17 mouse cellular contexts compared by ENCODE assay signal in the genomic region with DNA sequence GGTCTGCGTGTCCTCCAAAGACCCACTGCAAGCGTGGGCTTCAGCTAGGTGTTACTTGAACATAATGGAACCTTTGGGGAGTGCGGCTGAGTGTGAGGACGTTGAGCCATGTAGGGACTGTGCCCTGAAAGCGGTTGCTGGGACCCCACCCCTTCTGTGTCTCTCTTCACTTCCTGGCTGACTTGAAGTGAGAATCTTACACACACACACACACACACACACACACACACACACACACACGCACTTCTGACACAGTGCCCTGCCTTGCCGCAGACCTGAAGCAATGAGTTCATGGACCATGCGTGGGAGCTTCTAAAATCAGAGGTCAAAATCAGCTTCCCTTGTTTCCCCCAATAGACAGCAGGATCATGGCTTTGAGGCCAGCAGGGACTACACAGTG. TPM values are rescaled to one million over a fixed set of nuclear protein-coding genes. Genes with fewer than 3 reads are reported as not detected.
DNase-seq lines count a peak whose midpoint lies in the region; ATAC-seq and TF ChIP-seq lines count a peak whose summit lies in the region.
"Had no signal": no experiment of that assay in that cellular context is flagged by ENCODE, and none has a peak within 500 bp of the region (broad histone marks: within the 10 kb centered on the region; RNA-seq: fewer than 3 reads in every experiment).

No protein-coding gene starts in this region.

- no peak for TF ChIP-seq CTCF in gastrocnemius, adult 2 months (IDR thresholded peaks at IDR 0.05)
- TF ChIP-seq CTCF in midbrain, postnatal 0 days (IDR thresholded peaks at IDR 0.05): no peak

- no peak for ATAC-seq in midbrain, postnatal 0 days (ENCODE audit: low FRiP score)
- ATAC-seq: forebrain, embryonic 13.5 days had no signal

- WGBS in midbrain, postnatal 0 days: 91% methylated on average over 8 of the region's 8 CpGs

- intact Hi-C loops in gastrocnemius, adult 2 months (cut with DNase I): no loop called here

- no peak overlapping the region for H3K4me3 ChIP-seq in brown adipose tissue, adult 24 weeks (ENCODE audit: insufficient read depth, low read depth, low read length)
- H3K4me3 ChIP-seq in gastrocnemius, adult 2 months: no peak overlapping the region
- H3K4me3 ChIP-seq in midbrain, postnatal 0 days (ENCODE audit: low read depth, low read length): no peak overlapping the region
- H3K4me3 ChIP-seq: forebrain, embryonic 13.5 days; heart, embryonic 12.5 days; limb, embryonic 10.5 days; liver, embryonic 13.5 days; neural tube, embryonic 15.5 days had no signal

- H3K36me3 ChIP-seq in midbrain, postnatal 0 days (ENCODE audit: insufficient read depth, low read length): no peaks in the 10 kb centered on the region
- H3K36me3 ChIP-seq: heart, embryonic 12.5 days; limb, embryonic 10.5 days; liver, embryonic 13.5 days; neural tube, embryonic 15.5 days had no signal

- no peak overlapping the region for H3K9ac ChIP-seq in midbrain, postnatal 0 days (replicated peaks; ENCODE audit: low read length, poor library complexity, severe bottlenecking)
- H3K9ac ChIP-seq: forebrain, embryonic 13.5 days; heart, embryonic 12.5 days; liver, embryonic 13.5 days; neural tube, embryonic 15.5 days had no signal

- peak; percentile 73 to 74 for DNase-seq in spleen, postnatal 36 days (ENCODE audit: low spot score in 2 of 2)
- no peak for DNase-seq in spleen, postnatal 4 days (ENCODE audit: low spot score in 2 of 2)
- peak; percentile 46 to 71 for DNase-seq in thymus, adult 18-20 months
- no peak for DNase-seq in gastrocnemius, adult 2 months
- no peak for DNase-seq in frontal cortex, postnatal 10 days (ENCODE audit: low spot score in 2 of 2)
- DNase-seq in midbrain, postnatal 0 days (ENCODE audit: low spot score): no peak
- DNase-seq: cerebellum, adult 2 months; gastrocnemius, postnatal 36 days; heart, postnatal 4 days; liver, embryonic 13.5 days; right cerebral cortex, adult 18-20 months had no signal

- peaks cover 13% of the 10 kb centered on the region for H3K4me1 ChIP-seq in brown adipose tissue, adult 24 weeks (ENCODE audit: control insufficient read depth, insufficient read depth, insufficient read length, low read length)
- H3K4me1 ChIP-seq in midbrain, postnatal 0 days (ENCODE audit: insufficient read depth, low read length): no peaks in the 10 kb centered on the region
- H3K4me1 ChIP-seq: forebrain, embryonic 13.5 days had no signal

- no peaks in the 10 kb centered on the region for H3K27me3 ChIP-seq in midbrain, postnatal 0 days (ENCODE audit: insufficient read depth, low read length)
- H3K27me3 ChIP-seq: forebrain, embryonic 13.5 days; heart, embryonic 12.5 days; liver, embryonic 13.5 days; neural tube, embryonic 15.5 days had no signal

- peak overlapping the region; percentile 46 for H3K27ac ChIP-seq in brown adipose tissue, adult 24 weeks (replicated peaks; ENCODE audit: low read depth, low read length)
- H3K27ac ChIP-seq in gastrocnemius, adult 2 months: no peak overlapping the region
- H3K27ac ChIP-seq in midbrain, postnatal 0 days (ENCODE audit: low read depth, low read length): no peak overlapping the region
- H3K27ac ChIP-seq: forebrain, embryonic 13.5 days; kidney, postnatal 0 days; limb, embryonic 10.5 days; liver, embryonic 13.5 days; neural tube, embryonic 15.5 days had no signal

- H3K9me3 ChIP-seq in midbrain, postnatal 0 days (ENCODE audit: low read length): no peaks in the 10 kb centered on the region
- H3K9me3 ChIP-seq: forebrain, embryonic 13.5 days; heart, embryonic 12.5 days; limb, embryonic 10.5 days; liver, embryonic 13.5 days; neural tube, embryonic 15.5 days had no signal

- no peak overlapping the region for H3K4me2 ChIP-seq in midbrain, postnatal 0 days (ENCODE audit: low read depth, low read length, poor library complexity, severe bottlenecking)
- H3K4me2 ChIP-seq: forebrain, embryonic 13.5 days; heart, embryonic 12.5 days; liver, embryonic 13.5 days; neural tube, embryonic 15.5 days had no signal

RNA-seq across cellular contexts. Expression of gene Klhl25, which starts 53.0 kb away (rescaled TPM):
- polyA plus RNA-seq in brown adipose tissue, adult 24 weeks (2012; ENCODE audit: insufficient read depth, insufficient read length, missing spikeins): 4.7 and 8.6 TPM in 2 replicates
- total RNA-seq in gastrocnemius, adult 2 months (2021): 1 to 10 TPM; 4.0 to 4.6 TPM
- 34.2 and 35.3 TPM in 2 replicates for total RNA-seq in midbrain, postnatal 0 days (2014; rRNA removed)
- polyA plus RNA-seq in midbrain, postnatal 0 days (2015; fragmentation: Nextera tagmentation; extraction: Ambion mirVana): 12.6 and 13.9 TPM in 2 replicates

Comparison
In these comparisons a context has a peak if more than half of its experiments do, and no peak if none do; other contexts are left out.
1. DNase-seq: peak in spleen, postnatal 36 days (2 of 2) and thymus, adult 18-20 months (2 of 2); none in spleen, postnatal 4 days (0 of 2), gastrocnemius, adult 2 months (single experiment), frontal cortex, postnatal 10 days (0 of 2) and midbrain, postnatal 0 days (single experiment).